Mouse (Mus musculus): Measurements from ENCODE around the gene Tomm70a. TPM values are rescaled to one million over a fixed set of nuclear protein-coding genes. Genes with fewer than 3 reads are reported as not detected.
"Not testable (repeated sequence)": the region's sequence is repeated elsewhere in the genome, so short reads cannot be mapped to it uniquely, and the experiment has no call there.

Tomm70a gene
- total RNA-seq, 2 experiments from 2014 or later, result 98.8 to 104 TPM

DNA sequence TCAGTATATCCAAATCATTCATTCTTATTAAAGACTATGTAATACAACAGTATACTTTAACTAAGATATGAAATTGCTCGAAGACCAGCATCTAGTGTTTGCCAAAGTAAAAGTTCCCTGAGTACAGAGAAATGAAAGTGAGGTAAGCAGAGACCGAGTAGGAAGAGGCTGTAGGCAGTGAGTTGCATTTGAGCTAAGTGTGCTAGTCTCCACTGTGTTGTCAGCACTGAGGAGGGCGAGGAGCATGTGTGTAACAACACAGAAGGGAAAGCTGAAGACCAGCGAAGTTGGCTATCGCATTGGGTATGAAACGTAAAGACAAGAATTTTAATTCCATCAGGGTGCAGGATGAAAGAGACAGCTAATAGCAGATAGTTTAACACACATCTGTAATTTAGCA is 12.1 kb downstream of the Tomm70a start:
- DNase-seq (ENCODE audit: extremely low spot score in 1 of 2, low spot score in 1 of 2), result no peak

DNA sequence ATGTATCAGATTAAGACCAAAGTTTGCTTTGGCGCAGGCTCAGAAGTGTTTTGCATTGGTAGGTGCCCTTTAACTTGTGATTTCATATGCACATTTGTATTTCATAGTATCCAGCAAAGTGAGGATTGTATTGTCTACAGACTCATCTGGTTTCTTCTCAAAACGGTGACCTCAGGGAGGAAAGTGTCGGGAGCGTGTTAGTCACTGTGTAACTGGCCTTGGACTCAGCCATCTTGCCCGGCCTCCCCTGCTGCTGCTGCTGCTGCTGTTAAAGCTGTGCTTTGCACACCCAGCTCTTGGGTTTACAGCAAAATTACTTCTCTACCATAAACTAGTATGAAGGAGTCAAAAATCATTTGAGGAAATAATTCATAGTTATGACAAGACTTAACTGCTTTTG is 23.2 kb downstream of the Tomm70a start:
- no peak for DNase-seq (ENCODE audit: extremely low spot score in 1 of 2, low spot score in 1 of 2)

DNA sequence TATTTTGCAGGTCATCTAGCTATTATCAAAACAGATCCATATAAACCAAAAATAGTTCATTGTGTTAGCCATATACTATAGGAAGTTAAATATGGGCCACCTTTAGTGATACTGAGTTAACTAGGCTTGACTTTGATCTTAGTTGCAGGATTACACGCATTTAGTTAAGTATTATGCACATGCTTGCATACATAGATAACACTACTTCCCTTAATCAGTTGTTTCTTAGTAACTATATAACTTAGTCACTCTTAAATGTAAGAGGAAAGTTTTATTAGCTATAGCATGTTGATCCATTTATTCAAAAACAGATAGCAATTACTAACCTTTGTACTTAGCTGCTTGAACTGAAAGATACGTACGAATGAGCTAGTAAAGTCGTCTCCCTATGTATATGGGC is 29.9 kb downstream of the Tomm70a start:
- no peak for DNase-seq (ENCODE audit: extremely low spot score in 1 of 2, low spot score in 1 of 2)

- no peak for DNase-seq (ENCODE audit: extremely low spot score in 1 of 2, low spot score in 1 of 2)
These were observed 34.4 kb downstream of the Tomm70a start for GRCm38 (mm10) chr16:57155899-57156298.

DNA sequence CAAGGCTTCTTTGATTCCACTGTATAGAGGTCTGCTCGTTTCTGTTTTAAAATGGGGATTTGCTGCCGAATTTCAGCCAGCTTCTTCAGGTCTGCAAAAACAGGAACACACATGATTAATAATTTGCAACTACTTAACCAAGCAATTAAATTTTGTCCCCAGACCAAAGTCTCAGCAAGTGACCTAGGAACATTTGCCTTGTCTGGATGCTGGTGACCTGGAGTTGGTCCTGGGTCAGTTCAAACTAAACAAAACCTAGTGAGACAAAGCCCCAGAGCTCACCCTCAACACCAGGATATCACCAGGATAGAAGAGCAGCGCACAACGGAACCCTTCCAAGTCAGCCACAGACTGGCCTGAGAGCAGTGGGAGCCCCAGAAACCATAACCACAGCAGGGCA is 35.6 kb downstream of the Tomm70a start:
- DNase-seq (ENCODE audit: extremely low spot score in 1 of 2, low spot score in 1 of 2), result no peak

- DNase-seq (ENCODE audit: extremely low spot score in 1 of 2, low spot score in 1 of 2), result no peak
These were observed 36.2 kb downstream of the Tomm70a start for GRCm38 (mm10) chr16:57157728-57158127.

DNA sequence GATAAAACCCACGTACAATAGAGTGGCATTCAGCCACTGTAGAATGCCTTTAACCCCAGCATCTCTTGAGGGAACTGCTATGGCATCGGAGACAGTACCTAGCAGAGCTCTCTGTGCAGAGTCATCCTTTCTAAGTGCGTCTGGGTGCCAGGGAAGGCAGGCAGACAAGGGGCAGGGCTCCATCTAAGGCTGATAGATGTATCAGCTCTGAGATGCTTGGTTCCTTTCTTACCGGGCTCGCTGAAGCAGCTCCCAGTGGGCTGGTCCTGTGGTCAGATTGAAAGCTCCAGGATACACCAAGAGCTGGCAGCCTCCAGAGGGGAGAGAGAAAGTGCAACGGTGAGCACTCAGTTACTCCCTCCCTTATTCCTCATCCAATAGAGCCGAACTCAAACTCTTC is 38.3 kb downstream of the Tomm70a start:
- DNase-seq (ENCODE audit: extremely low spot score in 1 of 2, low spot score in 1 of 2), result no peak

DNA sequence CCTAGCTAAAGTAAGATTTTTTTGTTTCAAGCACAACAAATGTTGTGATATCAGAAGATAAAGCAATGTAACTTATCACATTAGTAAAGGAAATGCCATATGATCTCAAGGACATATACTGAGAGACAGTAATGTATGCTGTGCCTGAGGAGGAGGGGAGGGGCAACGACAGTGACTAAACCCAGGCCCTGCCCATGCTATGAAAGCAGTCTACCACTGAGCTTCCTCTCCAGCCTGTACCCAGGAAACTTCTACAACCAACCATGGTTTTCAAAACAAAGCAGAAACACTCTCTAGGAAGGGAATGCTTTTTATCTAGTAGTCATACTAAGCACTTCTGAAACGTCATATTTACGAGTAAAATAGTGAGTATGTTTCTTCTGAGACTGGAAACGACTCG is 41.3 kb downstream of the Tomm70a start:
- no peak for DNase-seq (ENCODE audit: extremely low spot score in 1 of 2, low spot score in 1 of 2)

- DNase-seq (ENCODE audit: extremely low spot score in 1 of 2, low spot score in 1 of 2), result no peak
These were observed 42.2 kb downstream of the Tomm70a start for GRCm38 (mm10) chr16:57163694-57164093.

DNA sequence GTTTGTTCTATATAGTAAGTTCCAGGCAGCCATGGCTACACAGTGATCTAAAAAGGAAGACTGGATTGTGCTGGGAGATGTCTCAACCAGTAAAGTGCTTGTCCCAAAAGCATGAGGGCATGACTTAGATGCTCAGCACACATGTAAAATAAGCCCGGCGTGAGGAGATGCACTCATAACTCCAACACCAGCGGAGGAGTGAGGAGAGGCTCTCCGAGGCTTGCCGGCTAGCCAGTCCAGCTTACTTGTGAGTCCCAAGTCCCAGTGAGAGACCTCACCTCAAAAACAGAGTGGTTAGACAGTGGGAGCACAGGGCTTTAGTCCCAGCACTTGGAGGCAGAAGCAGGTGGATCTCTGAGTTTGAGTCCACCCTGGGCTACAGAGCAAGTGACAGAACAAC is 43.7 kb downstream of the Tomm70a start:
- no peak for DNase-seq (ENCODE audit: extremely low spot score in 1 of 2, low spot score in 1 of 2)

GRCm38 (mm10) chr16:57166086-57166485 is 44.6 kb downstream of the Tomm70a start:
- no peak for DNase-seq (ENCODE audit: extremely low spot score in 1 of 2, low spot score in 1 of 2)

GRCm38 (mm10) chr16:57166611-57167513 is 45.4 kb downstream of the Tomm70a start, which contains the start of gene Nit2:
Gene Nit2 (minus strand): TSS chr16:57167341.
- DNase-seq (ENCODE audit: extremely low spot score in 1 of 2, low spot score in 1 of 2), result peak; percentile 87 to 90

- no peak for DNase-seq (ENCODE audit: extremely low spot score in 1 of 2, low spot score in 1 of 2)
These were observed 46.0 kb downstream of the Tomm70a start for GRCm38 (mm10) chr16:57167514-57167912.

DNA sequence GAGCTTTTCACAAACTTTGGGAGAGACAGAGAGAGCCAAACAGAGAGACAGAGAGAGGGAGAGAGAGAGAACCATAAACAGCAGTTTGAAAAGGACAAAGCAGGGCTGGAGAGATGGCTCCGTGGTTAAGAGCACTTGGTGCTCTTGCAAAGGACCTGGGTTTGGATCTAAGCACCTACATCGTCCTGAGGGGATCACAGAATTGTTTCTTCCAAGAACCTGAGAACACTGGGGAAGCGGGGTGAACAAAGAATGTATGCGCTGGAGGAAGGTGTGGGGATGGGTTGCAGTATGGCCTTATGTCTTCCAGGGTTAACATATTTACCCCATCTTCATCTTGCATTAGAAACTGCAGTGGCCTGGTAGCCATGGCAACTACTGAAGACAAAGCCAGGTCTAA is 46.7 kb downstream of the Tomm70a start:
- DNase-seq (ENCODE audit: extremely low spot score in 1 of 2, low spot score in 1 of 2), result no peak

- no peak for DNase-seq (ENCODE audit: extremely low spot score in 1 of 2, low spot score in 1 of 2)
These were observed 49.7 kb downstream of the Tomm70a start for GRCm38 (mm10) chr16:57171161-57171560.

GRCm38 (mm10) chr16:57171570-57171969 is 50.1 kb downstream of the Tomm70a start:
- DNase-seq (ENCODE audit: extremely low spot score in 1 of 2, low spot score in 1 of 2), result no peak

GRCm38 (mm10) chr16:57174480-57174879 is 53.0 kb downstream of the Tomm70a start:
- DNase-seq (ENCODE audit: extremely low spot score in 1 of 2, low spot score in 1 of 2), result not testable (repeated sequence)

DNA sequence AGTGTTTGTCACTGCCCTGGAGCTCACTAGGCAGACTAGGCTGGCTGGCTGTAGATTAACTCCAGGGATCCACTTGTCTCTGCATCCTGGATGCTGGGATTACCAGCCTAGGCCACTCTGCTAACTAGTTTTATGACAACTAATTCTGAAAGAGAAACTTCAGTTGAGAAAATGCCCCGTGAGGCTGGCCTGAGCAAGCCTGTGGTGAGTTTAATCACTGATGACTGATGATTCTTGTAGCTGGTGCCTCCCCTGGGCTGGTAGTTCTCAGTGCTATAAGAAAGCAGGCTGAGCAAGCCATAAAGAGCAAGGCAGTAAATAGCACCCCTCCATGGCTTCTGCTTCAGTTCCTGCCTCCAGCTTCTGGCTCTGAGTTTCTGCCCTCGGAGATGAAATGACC is 54.2 kb downstream of the Tomm70a start:
- DNase-seq (ENCODE audit: extremely low spot score in 1 of 2, low spot score in 1 of 2), result no peak

DNA sequence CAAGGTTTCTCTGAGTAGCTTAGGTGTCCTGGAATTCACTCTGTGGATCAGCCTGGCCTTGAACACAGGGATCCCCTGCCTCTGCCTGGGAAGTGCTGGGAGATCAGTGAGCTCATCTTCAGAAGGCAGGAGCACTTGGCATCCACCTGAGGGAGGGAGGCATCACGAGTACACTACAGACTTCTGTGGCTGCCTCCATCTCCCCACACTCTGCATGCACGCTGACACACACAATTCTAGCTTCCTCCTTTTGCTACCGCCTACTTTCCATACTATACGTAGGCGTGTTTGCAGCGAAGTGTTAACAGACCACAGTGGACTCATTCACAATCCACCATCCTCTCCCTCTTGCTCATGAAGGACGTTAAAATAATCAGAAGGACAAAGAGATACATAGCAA is 54.8 kb downstream of the Tomm70a start:
- DNase-seq (ENCODE audit: extremely low spot score in 1 of 2, low spot score in 1 of 2), result no peak

GRCm38 (mm10) chr16:57177254-57177653 is 55.8 kb downstream of the Tomm70a start:
- DNase-seq (ENCODE audit: extremely low spot score in 1 of 2, low spot score in 1 of 2), result no peak

DNA sequence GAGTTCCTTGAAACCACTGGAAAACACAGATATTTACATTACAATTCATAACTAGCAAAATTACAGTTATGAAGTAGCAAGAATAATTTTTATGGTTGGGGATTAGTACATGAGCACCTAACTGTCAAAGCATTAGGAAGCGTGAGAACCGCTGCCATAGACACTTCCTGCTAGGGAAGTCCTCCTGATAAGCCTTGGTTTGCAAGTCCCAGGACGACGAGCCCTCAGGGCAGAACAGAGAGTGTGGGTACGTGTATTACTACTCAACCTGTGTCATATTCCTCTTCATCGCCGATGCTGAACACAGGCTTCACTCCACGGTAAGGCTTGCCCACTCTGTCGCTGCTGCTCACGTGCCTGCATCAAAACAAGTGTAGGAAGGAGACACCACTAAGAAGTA is 56.2 kb downstream of the Tomm70a start:
- no peak for DNase-seq (ENCODE audit: extremely low spot score in 1 of 2, low spot score in 1 of 2)

- peak in 1 of 2 experiments; percentile 24 for DNase-seq (ENCODE audit: extremely low spot score in 1 of 2, low spot score in 1 of 2)
These were observed 59.7 kb downstream of the Tomm70a start for GRCm38 (mm10) chr16:57181180-57181579.

Data from layer of hippocampus, postnatal 25 days (tissue).